Mouse (Mus musculus): ENCODE data around the gene Cd55b. TPM values are rescaled to one million over a fixed set of nuclear protein-coding genes. Genes with fewer than 3 reads are reported as not detected.
A peak's percentile ranks its signal among the peaks of the same experiment; 100 is the strongest.

Gene Cd55b
- polyA plus RNA-seq, 1 experiment from 2014 or later, result not detected

DNA sequence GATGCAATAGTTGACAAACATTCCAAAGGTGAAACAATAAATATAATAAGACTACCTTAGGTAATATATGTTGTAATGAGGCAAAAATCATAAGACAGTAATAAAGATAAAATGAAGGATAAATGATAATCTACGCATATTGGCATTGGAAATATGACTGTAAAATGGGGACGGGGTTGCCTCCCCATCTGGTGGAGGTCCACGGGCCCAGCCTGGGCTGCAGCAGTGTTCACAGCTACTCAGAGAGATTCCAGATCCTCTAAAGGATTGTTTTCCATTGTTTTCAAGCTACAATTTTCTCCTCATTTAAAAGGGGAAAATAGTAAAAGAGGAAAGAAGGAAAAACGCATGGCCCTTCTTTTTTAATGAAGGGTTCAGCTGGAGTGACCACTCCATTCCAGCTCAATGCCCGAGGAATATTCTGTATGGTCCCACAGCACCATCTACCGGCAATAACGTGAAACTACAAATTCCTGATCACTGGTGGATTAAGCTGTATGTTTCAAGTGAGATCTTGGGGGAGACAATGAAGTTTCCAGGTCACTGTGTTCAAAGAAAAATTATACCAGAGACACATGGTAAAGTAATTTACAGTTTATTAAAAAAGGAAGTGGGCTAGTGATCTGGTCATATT lies 50.8 kb downstream of the Cd55b start:
- peak; percentile 72; the same call in 1 of the 2 replicates for ATAC-seq (ENCODE audit: low FRiP score, low TSS enrichment)
- no peaks in the 10 kb centered on the region for H3K36me3 ChIP-seq (ENCODE audit: control insufficient read depth, insufficient read depth, low read length)

DNA sequence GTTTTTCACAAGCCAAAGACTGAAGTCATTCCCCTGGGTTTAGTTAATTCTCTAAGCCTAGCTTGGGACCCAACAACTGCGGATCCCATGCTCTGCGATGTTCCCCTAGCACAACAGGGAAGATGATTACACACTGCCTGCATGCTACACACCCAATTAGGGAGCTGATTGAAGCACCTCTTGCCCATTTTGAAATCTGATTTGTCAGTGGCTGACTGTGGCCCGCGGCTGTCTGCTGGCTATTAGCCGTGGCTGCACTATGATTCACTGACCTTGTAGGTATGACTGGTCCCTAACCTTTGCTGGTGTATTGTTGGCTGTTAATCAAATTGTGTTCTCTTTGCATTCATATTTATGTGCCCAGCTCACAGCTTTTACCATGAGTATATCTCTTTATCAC lies 51.5 kb downstream of the Cd55b start:
- ATAC-seq (ENCODE audit: low FRiP score, low TSS enrichment), result no peak
- Histone ChIP-seq H3K27me3 (ENCODE audit: control insufficient read depth, insufficient read depth, low read length) (no peaks in the 10 kb centered on the region), H3K9ac (ENCODE audit: low read depth, low read length) (no peak overlapping the region), H3K4me3 (ENCODE audit: low read length) (no peak overlapping the region), H3K36me3 (ENCODE audit: control insufficient read depth, insufficient read depth, low read length) (no peaks in the 10 kb centered on the region), H3K4me1 (ENCODE audit: control insufficient read depth, insufficient read depth, low read length) (no peaks in the 10 kb centered on the region), H3K27ac (ENCODE audit: low read depth, low read length) (no peak overlapping the region), H3K9me3 (ENCODE audit: control insufficient read depth, low read length) (no peaks in the 10 kb centered on the region), H3K4me2 (replicated peaks; ENCODE audit: low read depth, low read length) (no peak overlapping the region)
- 91% methylated on average over 5 of the region's 5 CpGs for WGBS

More for the DNA sequence above, 50.8 kb downstream of the Cd55b start:
- Histone ChIP-seq H3K4me3 (ENCODE audit: low read length) (no peak overlapping the region), H3K9me3 (ENCODE audit: control insufficient read depth, low read length) (no peaks in the 10 kb centered on the region), H3K27ac (ENCODE audit: low read depth, low read length) (no peak overlapping the region), H3K9ac (ENCODE audit: low read depth, low read length) (no peak overlapping the region), H3K4me1 (ENCODE audit: control insufficient read depth, insufficient read depth, low read length) (no peaks in the 10 kb centered on the region), H3K4me2 (replicated peaks; ENCODE audit: low read depth, low read length) (no peak overlapping the region), H3K27me3 (ENCODE audit: control insufficient read depth, insufficient read depth, low read length) (no peaks in the 10 kb centered on the region)
- 38% methylated on average over 7 of the region's 7 CpGs for WGBS

DNA sequence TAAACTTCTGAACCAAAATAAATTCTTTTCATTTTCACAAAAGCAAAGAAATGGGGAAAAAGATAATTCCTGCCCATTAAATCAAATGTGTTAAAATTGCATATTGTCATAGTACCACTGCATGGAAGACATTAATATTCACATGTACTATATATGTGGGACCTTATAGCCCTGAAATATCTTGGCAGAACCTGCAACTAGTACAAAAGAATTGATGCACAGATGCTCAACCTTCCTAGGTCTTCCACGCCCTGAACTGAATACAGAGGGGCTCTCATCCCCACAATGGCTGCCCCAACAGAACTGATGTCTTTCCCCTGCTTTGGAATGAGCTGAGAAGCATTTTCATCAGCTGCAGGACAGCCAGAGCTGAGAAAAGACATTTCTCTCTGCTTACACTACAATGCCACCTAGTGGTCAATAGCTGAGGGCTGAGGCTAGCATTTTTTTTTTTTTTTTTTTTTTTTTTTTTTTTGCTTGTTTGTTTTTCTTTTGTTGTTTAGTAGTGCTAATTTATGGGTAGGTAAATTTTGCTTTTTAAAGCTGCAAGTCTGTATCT lies 72.7 kb downstream of the Cd55b start:
- ATAC-seq (ENCODE audit: low FRiP score, low TSS enrichment), result peak; percentile 71; the same call in 1 of the 2 replicates
- H3K9me3 ChIP-seq (ENCODE audit: control insufficient read depth, low read length), result no peaks in the 10 kb centered on the region
- no peaks in the 10 kb centered on the region for H3K4me1 ChIP-seq (ENCODE audit: control insufficient read depth, insufficient read depth, low read length)
- no peak overlapping the region for H3K27ac ChIP-seq (ENCODE audit: low read depth, low read length)
- no peak overlapping the region for H3K4me2 ChIP-seq (replicated peaks; ENCODE audit: low read depth, low read length)
- no peaks in the 10 kb centered on the region for H3K36me3 ChIP-seq (ENCODE audit: control insufficient read depth, insufficient read depth, low read length)
- H3K4me3 ChIP-seq (ENCODE audit: low read length), result no peak overlapping the region
- no peaks in the 10 kb centered on the region for H3K27me3 ChIP-seq (ENCODE audit: control insufficient read depth, insufficient read depth, low read length)
- 21% methylated on average over 1 of the region's 1 CpGs for WGBS
- no peak overlapping the region for H3K9ac ChIP-seq (ENCODE audit: low read depth, low read length)

DNA sequence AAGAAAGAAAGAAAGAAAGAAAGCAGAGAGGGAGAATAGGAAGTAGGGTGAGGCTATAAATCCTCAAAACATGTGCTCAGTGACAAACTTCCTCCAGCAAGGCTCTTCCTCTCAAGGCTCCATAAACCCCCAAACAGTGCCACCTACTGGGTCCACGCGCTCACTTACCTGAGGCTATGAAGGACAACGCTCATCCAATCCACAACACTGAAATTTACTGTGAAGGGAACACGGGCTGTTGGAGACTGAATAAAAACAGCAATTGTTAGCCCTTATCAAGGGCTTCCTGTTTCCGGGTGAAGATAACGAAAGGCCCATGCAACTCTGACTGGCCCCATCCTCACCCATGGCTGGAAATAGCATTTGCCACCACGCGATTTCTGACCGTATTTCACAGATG lies 80.4 kb downstream of the Cd55b start:
- Histone ChIP-seq H3K27me3 (ENCODE audit: control insufficient read depth, insufficient read depth, low read length) (no peaks in the 10 kb centered on the region), H3K9ac (ENCODE audit: low read depth, low read length) (no peak overlapping the region), H3K4me3 (ENCODE audit: low read length) (no peak overlapping the region), H3K27ac (ENCODE audit: low read depth, low read length) (no peak overlapping the region), H3K4me1 (ENCODE audit: control insufficient read depth, insufficient read depth, low read length) (no peaks in the 10 kb centered on the region), H3K9me3 (ENCODE audit: control insufficient read depth, low read length) (no peaks in the 10 kb centered on the region), H3K36me3 (ENCODE audit: control insufficient read depth, insufficient read depth, low read length) (no peaks in the 10 kb centered on the region), H3K4me2 (replicated peaks; ENCODE audit: low read depth, low read length) (no peak overlapping the region)
- no peak for ATAC-seq (ENCODE audit: low FRiP score, low TSS enrichment)
- 87% methylated on average over 9 of the region's 9 CpGs for WGBS

Other genes with a start within 250 kb of the Cd55b start
- gene Cd55, start 39.7 kb upstream of the Cd55b start, polyA plus RNA-seq (2014; fragmentation: Nextera tagmentation; extraction: Ambion mirVana), result 12.8 and 13.0 TPM in 2 replicates
- not detected in 2 replicates for gene Zp3r, start 206.6 kb upstream of the Cd55b start, polyA plus RNA-seq (2014; fragmentation: Nextera tagmentation; extraction: Ambion mirVana)
- gene C4bp, start 238.6 kb upstream of the Cd55b start, polyA plus RNA-seq (2014; fragmentation: Nextera tagmentation; extraction: Ambion mirVana), result 0.53 and 1.0 TPM in 2 replicates